Mouse (Mus musculus) liver, embryonic 14.5 days (tissue): ENCODE results near the gene Arg2. TPM values are rescaled to one million over a fixed set of nuclear protein-coding genes. Genes with fewer than 3 reads are reported as not detected.

ENCODE experiments used
- ATAC-seq: fragments of 200-750 bp; cut with Nextera tagmentation; 2 replicates; pipeline ENCODE4 v1.8.0; 2017; ENCODE audit warnings: moderate number of reproducible peaks, mild to moderate bottlenecking, moderate library complexity; ENCODE audit not compliant: insufficient read depth
- DNase-seq, 3 experiments: peaks; one replicate each; pipeline ENCODE4 v3.0.0-alpha.2; 2012 to 2013; ENCODE audit warnings: low read depth in 3 of 3, low spot score in 3 of 3
- H3K27ac ChIP-seq: fragments of 300-500 bp; sonication (generic); 2 replicates; pipeline ENCODE4 v1.5.1; 2014; ENCODE audit warnings: moderate library complexity, mild to moderate bottlenecking, control low read depth, inconsistent platforms
- H3K27me3 ChIP-seq: fragments of 300-500 bp; sonication (generic); 2 replicates; pipeline ENCODE4 v1.6.1; 2014; ENCODE audit warnings: mild to moderate bottlenecking, low read length, moderate library complexity; ENCODE audit not compliant: control insufficient read depth, insufficient read depth
- H3K36me3 ChIP-seq: fragments of 300-500 bp; sonication (generic); replicated peaks from 2 replicates; pipeline ENCODE4 v1.6.1; 2014; ENCODE audit warnings: low read depth; ENCODE audit not compliant: control insufficient read depth, insufficient read depth
- H3K4me1 ChIP-seq, 2 experiments: fragments of 200-500 bp in 1 of 2; fragments of 300-500 bp in 1 of 2; sonication (generic) in 1 of 2; replicated peaks; 2 replicates each; pipeline ENCODE4 v1.6.1; 2012 to 2014; ENCODE audit warnings: antibody characterized with exemption in 1 of 2, inconsistent platforms in 1 of 2, low read length in 1 of 2; ENCODE audit not compliant: control insufficient read depth in 2 of 2, insufficient read depth in 2 of 2
- H3K4me2 ChIP-seq: fragments of 300-500 bp; sonication (generic); 2 replicates; pipeline ENCODE4 v1.6.1; 2014; ENCODE audit warnings: low read depth, mild to moderate bottlenecking, control low read depth, moderate library complexity
- H3K4me3 ChIP-seq, 2 experiments: fragments of 200-500 bp in 1 of 2; fragments of 300-500 bp in 1 of 2; sonication (generic) in 1 of 2; 2 replicates each; pipeline ENCODE4 v1.5.1; 2012 to 2014; ENCODE audit warnings: low read depth in 2 of 2, low read length in 2 of 2, mild to moderate bottlenecking in 2 of 2, control low read depth in 1 of 2, inconsistent platforms in 1 of 2, moderate library complexity in 1 of 2; ENCODE audit not compliant: insufficient read depth in 1 of 2
- H3K9ac ChIP-seq: fragments of 300-500 bp; sonication (generic); replicated peaks from 2 replicates; pipeline ENCODE4 v1.6.1; 2014; ENCODE audit warnings: mild to moderate bottlenecking, control low read depth, moderate library complexity
- H3K9me3 ChIP-seq: fragments of 300-500 bp; sonication (generic); 2 replicates; pipeline ENCODE4 v1.6.1; 2016; ENCODE audit warnings: low read length, mixed read lengths; ENCODE audit not compliant: control insufficient read depth
- CTCF ChIP-seq: IDR thresholded peaks from 2 replicates; pipeline ENCODE4 v1.5.1; 2016; ENCODE audit warnings: antibody characterized with exemption, low read depth, control low read depth
- EP300 ChIP-seq: IDR thresholded peaks from 2 replicates; pipeline ENCODE4 v1.6.1; 2016; ENCODE audit warnings: antibody characterized with exemption, low read depth
- WGBS: fragments of 180-500 bp; shearing (Covaris S2); extraction: QIAGEN DNeasy Blood & Tissue Kit; methylation state at CpG from one replicate; pipeline ENCODE4 v1.1.7; 2014; ENCODE audit not compliant: insufficient replicate concordance; 5-methylcytosine and 5-hydroxymethylcytosine counted together
- polyA plus RNA-seq, 2 experiments: library from polyadenylated mRNA; depleted of rRNA in 1 of 2; stranded (reverse) in 1 of 2; unstranded in 1 of 2; fragments of >200 nt; fragmentation: Nextera tagmentation in 1 of 2; extraction: Ambion mirVana in 1 of 2; gene quantifications; 2 replicates each; pipeline versions ENCODE4 v1.2.1 to v1.2.3; 2012 to 2014

The Arg2 gene
- polyA plus RNA-seq, 2 experiments: not detected

- Histone ChIP-seq H3K4me3 (peak overlapping the region; percentile 83 to 86), H3K4me1 (peaks cover 7 to 14% of the 10 kb centered on the region in 2 experiments), H3K9ac (peak overlapping the region; percentile 79), H3K9me3 (no peaks in the 10 kb centered on the region), H3K27ac (peak overlapping the region; percentile 77), H3K4me2 (peak overlapping the region; percentile 98), H3K36me3 (peaks cover 18% of the 10 kb centered on the region), H3K27me3 (no peaks in the 10 kb centered on the region)
- 0% methylated on average over 18 of the region's 18 CpGs for WGBS
- peak; percentile 51 for TF ChIP-seq CTCF
- TF ChIP-seq EP300: no peak
- DNase-seq: peak; percentile 84 to 87 (median 84)
- ATAC-seq: peak; percentile 97
Observed at GRCm38 (mm10) chr12:79190931-79191673, 60.5 kb downstream of the Arg2 start.

GRCm38 (mm10) chr12:79191701-79192100, 61.1 kb downstream of the Arg2 start:
- H3K4me3 ChIP-seq: peak overlapping the region; percentile 83 to 86
- no peaks in the 10 kb centered on the region for H3K27me3 ChIP-seq
- peak; percentile 72 to 79 (median 74) for DNase-seq
- 4% methylated on average over 14 of the region's 14 CpGs for WGBS
- peak overlapping the region; percentile 98 for H3K4me2 ChIP-seq
- peak overlapping the region; percentile 79 for H3K9ac ChIP-seq
- no peaks in the 10 kb centered on the region for H3K9me3 ChIP-seq
- TF ChIP-seq EP300 (no peak), CTCF (peak; percentile 73)
- ATAC-seq: peak; percentile 73
- peaks cover 7 to 14% of the 10 kb centered on the region in 2 experiments for H3K4me1 ChIP-seq
- peaks cover 14% of the 10 kb centered on the region for H3K36me3 ChIP-seq
- peak overlapping the region; percentile 77; the same call in 1 of the 2 replicates for H3K27ac ChIP-seq

- H3K9me3 ChIP-seq: no peaks in the 10 kb centered on the region
- no peak for ATAC-seq
Observed at GRCm38 (mm10) chr12:79192193-79192592, 61.6 kb downstream of the Arg2 start, which contains the start of gene Rdh11. Gene Rdh11 (minus strand): TSS chr12:79192293.

GRCm38 (mm10) chr12:79193441-79193840, 62.9 kb downstream of the Arg2 start:
- no peak overlapping the region for H3K27ac ChIP-seq
- no peaks in the 10 kb centered on the region for H3K27me3 ChIP-seq
- H3K36me3 ChIP-seq: peaks cover under 1% of the 10 kb centered on the region; the same call in 1 of the 2 replicates
- peak; percentile 49 to 59 (median 54) for DNase-seq
- H3K4me3 ChIP-seq: no peak overlapping the region
- peaks cover 7 to 14% of the 10 kb centered on the region in 2 experiments for H3K4me1 ChIP-seq
- H3K9ac ChIP-seq: no peak overlapping the region
- H3K4me2 ChIP-seq: no peak overlapping the region
- TF ChIP-seq EP300 (no peak), CTCF (peak; percentile 79)
- 4% methylated on average over 3 of the region's 3 CpGs for WGBS
- no peak for ATAC-seq
- no peaks in the 10 kb centered on the region for H3K9me3 ChIP-seq

More at GRCm38 (mm10) chr12:79192193-79192592, 61.6 kb downstream of the Arg2 start, which contains the start of gene Rdh11:
- WGBS: 56% methylated on average over 6 of the region's 6 CpGs
- Histone ChIP-seq H3K27me3 (no peaks in the 10 kb centered on the region), H3K9ac (peak within 1 kb of the TSS; percentile 79), H3K4me3 (peak within 1 kb of the TSS; percentile 83 to 86), H3K27ac (peak within 1 kb of the TSS; percentile 77), H3K4me1 (peaks cover 7 to 14% of the 10 kb centered on the region in 2 experiments), H3K4me2 (peak within 1 kb of the TSS; percentile 98), H3K36me3 (peaks cover 9% of the 10 kb centered on the region)
- no peak for DNase-seq
- no peak for TF ChIP-seq CTCF
- no peak for TF ChIP-seq EP300

GRCm38 (mm10) chr12:79197105-79197504, 66.5 kb downstream of the Arg2 start:
- Histone ChIP-seq H3K27me3 (no peaks in the 10 kb centered on the region), H3K4me1 (peaks cover 0 to under 1% of the 10 kb centered on the region in 2 experiments; a peak in 2 of 4 replicates), H3K36me3 (no peaks in the 10 kb centered on the region), H3K9ac (no peak overlapping the region), H3K4me2 (no peak overlapping the region), H3K4me3 (no peak overlapping the region), H3K27ac (no peak overlapping the region), H3K9me3 (no peaks in the 10 kb centered on the region)
- TF ChIP-seq CTCF (no peak), EP300 (no peak)
- DNase-seq (no peak), ATAC-seq (no peak)
- WGBS: 60% methylated on average over 5 of the region's 5 CpGs
